Mouse (Mus musculus): ENCODE measurements around the gene AI854703. TPM values are rescaled to one million over a fixed set of nuclear protein-coding genes. Genes with fewer than 3 reads are reported as not detected.
A peak's percentile ranks its signal among the peaks of the same experiment; 100 is the strongest.

Gene AI854703
- total and polyA plus RNA-seq, 2 experiments from 2014 or later = 23.8 to 24.4 TPM

GRCm38 (mm10) chr6:48591871-48592270, 34.7 kb upstream of the AI854703 start:
- H3K36me3 ChIP-seq (ENCODE audit: insufficient read depth) = peaks cover 8% of the 10 kb centered on the region
- no peaks in the 10 kb centered on the region for H3K27me3 ChIP-seq (ENCODE audit: insufficient read depth, low read length)
- no peak for ATAC-seq
- no peak for DNase-seq
- H3K4me1 ChIP-seq (ENCODE audit: insufficient read depth) = 0 out of 2 replicates have a peak, but pooled peaks cover 3% of the 10 kb centered on the region
- no peak for TF ChIP-seq CTCF (IDR thresholded peaks at IDR 0.05; ENCODE audit: low read depth)
- no peak overlapping the region for H3K4me3 ChIP-seq (ENCODE audit: low read depth, low read length)
- 90% methylated on average over 6 of the region's 6 CpGs for WGBS
- H3K9me3 ChIP-seq (ENCODE audit: low read length) = peaks cover 3% of the 10 kb centered on the region; the same call in 1 of the 2 replicates
- H3K4me2 ChIP-seq (ENCODE audit: low read depth) = no peak overlapping the region
- H3K9ac ChIP-seq = no peak overlapping the region
- no peak overlapping the region for H3K27ac ChIP-seq (ENCODE audit: low read depth, low read length)

DNA sequence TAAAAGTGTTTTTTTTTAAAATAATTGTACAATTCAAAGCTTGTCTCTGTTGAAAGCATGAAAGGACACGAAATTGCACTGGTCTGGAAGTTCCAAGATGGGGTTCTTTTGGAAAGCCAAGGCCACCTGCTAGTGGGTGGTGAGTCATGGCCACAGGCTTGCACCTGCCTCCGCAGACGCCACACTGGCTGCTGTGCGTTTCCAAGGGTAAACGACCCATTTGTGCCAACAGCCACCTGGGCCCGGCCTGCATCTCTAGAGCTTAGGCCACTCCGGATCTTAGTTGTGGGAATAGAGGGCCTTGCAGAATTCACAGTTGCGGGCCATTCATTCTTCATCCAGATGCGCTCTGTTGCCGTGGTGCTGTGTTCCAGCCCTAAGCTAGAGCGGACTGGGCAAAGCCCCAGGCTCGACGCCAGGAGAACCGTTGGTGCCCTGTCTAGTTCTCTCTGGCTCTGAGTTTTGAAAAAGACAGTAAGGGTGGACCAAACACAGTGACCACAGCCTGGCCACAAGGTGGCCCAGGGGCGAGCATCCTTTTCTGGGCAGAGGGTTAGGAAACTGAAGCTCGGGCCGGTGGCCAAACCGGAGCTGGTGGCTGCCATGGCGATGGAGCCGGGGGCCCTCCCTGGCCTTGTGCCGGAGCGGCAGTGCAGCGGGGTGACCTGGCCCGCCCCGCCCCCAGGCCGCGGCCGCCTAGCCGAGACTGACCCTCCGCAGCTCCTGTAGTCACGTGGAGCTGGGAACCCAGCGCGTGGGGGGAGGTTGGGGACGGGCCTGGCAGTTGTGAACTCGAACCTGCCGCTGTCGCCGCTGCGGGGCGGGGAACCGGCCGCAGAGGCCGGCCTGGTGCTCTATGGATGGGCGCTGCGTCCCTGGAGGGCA, 33.2 kb upstream of the AI854703 start, which contains the start of the genes Repin1 and Gm44965:
Repin1 (plus strand) TSS at position 726 of the 885 bp plus-strand sequence.
Gm44965 (plus strand) TSS at position 784 of the 885 bp plus-strand sequence.
- Histone ChIP-seq H3K4me1 (ENCODE audit: insufficient read depth) (0 out of 2 replicates have a peak, but pooled peaks cover 3% of the 10 kb centered on the region), H3K4me3 (ENCODE audit: low read depth, low read length) (peak within 1 kb of the TSS; percentile 65), H3K4me2 (ENCODE audit: low read depth) (peak within 1 kb of the TSS; percentile 80), H3K9ac (peak within 1 kb of the TSS; percentile 90), H3K27ac (ENCODE audit: low read depth, low read length) (peak within 1 kb of the TSS; percentile 95), H3K36me3 (ENCODE audit: insufficient read depth) (peaks cover 21% of the 10 kb centered on the region), H3K9me3 (ENCODE audit: low read length) (peaks cover 12% of the 10 kb centered on the region; the same call in 1 of the 2 replicates), H3K27me3 (ENCODE audit: insufficient read depth, low read length) (no peaks in the 10 kb centered on the region)
- DNase-seq (peak; percentile 91), ATAC-seq (peak; percentile 91)
- TF ChIP-seq CTCF (IDR thresholded peaks at IDR 0.05; ENCODE audit: low read depth) = peak; percentile 49; the same call in 1 of the 2 replicates
- WGBS = 2% methylated on average over 45 of the region's 45 CpGs

- H3K36me3 ChIP-seq (ENCODE audit: insufficient read depth) = peaks cover 21% of the 10 kb centered on the region
- ATAC-seq = peak; percentile 79
- no peaks in the 10 kb centered on the region for H3K27me3 ChIP-seq (ENCODE audit: insufficient read depth, low read length)
- no peak for TF ChIP-seq CTCF (IDR thresholded peaks at IDR 0.05; ENCODE audit: low read depth)
- H3K4me3 ChIP-seq (ENCODE audit: low read depth, low read length) = peak overlapping the region; percentile 65
- H3K9me3 ChIP-seq (ENCODE audit: low read length) = peaks cover 12% of the 10 kb centered on the region; the same call in 1 of the 2 replicates
- 3% methylated on average over 30 of the region's 41 CpGs for WGBS
- DNase-seq = peak; percentile 87
- peak overlapping the region; percentile 90 for H3K9ac ChIP-seq
- H3K4me2 ChIP-seq (ENCODE audit: low read depth) = peak overlapping the region; percentile 80
- H3K4me1 ChIP-seq (ENCODE audit: insufficient read depth) = 0 out of 2 replicates have a peak, but pooled peaks cover 3% of the 10 kb centered on the region
- H3K27ac ChIP-seq (ENCODE audit: low read depth, low read length) = peak overlapping the region; percentile 95
Measured at GRCm38 (mm10) chr6:48594043-48594738, 32.4 kb upstream of the AI854703 start.

- Histone ChIP-seq H3K4me1 (ENCODE audit: insufficient read depth) (0 out of 2 replicates have a peak, but pooled peaks cover 3% of the 10 kb centered on the region), H3K9ac (no peak overlapping the region), H3K4me3 (ENCODE audit: low read depth, low read length) (no peak overlapping the region), H3K27me3 (ENCODE audit: insufficient read depth, low read length) (no peaks in the 10 kb centered on the region), H3K4me2 (ENCODE audit: low read depth) (peak overlapping the region; percentile 80; the same call in 1 of the 2 replicates), H3K27ac (ENCODE audit: low read depth, low read length) (no peak overlapping the region), H3K36me3 (ENCODE audit: insufficient read depth) (peaks cover 30% of the 10 kb centered on the region), H3K9me3 (ENCODE audit: low read length) (peaks cover 12% of the 10 kb centered on the region; the same call in 1 of the 2 replicates)
- WGBS = 50% methylated on average over 1 of the region's 1 CpGs
- DNase-seq (no peak), ATAC-seq (no peak)
- TF ChIP-seq CTCF (IDR thresholded peaks at IDR 0.05; ENCODE audit: low read depth) = no peak
Measured at GRCm38 (mm10) chr6:48595278-48595677, 31.3 kb upstream of the AI854703 start.

GRCm38 (mm10) chr6:48596545-48597232, 29.9 kb upstream of the AI854703 start:
- Histone ChIP-seq H3K9ac (no peak overlapping the region), H3K9me3 (ENCODE audit: low read length) (peaks cover 12% of the 10 kb centered on the region; the same call in 1 of the 2 replicates), H3K27ac (ENCODE audit: low read depth, low read length) (no peak overlapping the region), H3K36me3 (ENCODE audit: insufficient read depth) (peaks cover 30% of the 10 kb centered on the region), H3K27me3 (ENCODE audit: insufficient read depth, low read length) (no peaks in the 10 kb centered on the region), H3K4me3 (ENCODE audit: low read depth, low read length) (no peak overlapping the region), H3K4me2 (ENCODE audit: low read depth) (no peak overlapping the region), H3K4me1 (ENCODE audit: insufficient read depth) (0 out of 2 replicates have a peak, but pooled peaks cover 3% of the 10 kb centered on the region)
- DNase-seq = no peak
- TF ChIP-seq CTCF (IDR thresholded peaks at IDR 0.05; ENCODE audit: low read depth) = no peak
- no peak for ATAC-seq
- whole genome bisulfite sequencing = 97% methylated on average over 45 of the region's 45 CpGs

DNA sequence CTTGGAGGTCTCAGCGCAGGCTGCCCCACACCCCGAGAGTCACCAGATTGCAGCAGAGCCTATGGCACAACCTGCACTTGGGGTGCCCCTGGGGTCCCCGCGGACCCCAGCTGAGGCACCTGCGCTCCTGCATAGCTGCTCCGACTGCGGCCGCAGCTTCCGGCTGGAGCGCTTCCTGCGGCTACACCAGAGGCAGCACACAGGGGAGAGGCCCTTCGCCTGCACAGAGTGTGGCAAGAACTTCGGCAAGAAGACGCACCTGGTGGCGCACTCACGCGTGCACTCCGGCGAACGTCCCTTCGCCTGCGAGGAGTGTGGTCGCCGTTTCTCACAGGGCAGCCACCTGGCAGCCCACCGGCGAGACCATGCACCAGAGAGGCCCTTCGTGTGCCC, 29.3 kb upstream of the AI854703 start:
- ATAC-seq (no peak), DNase-seq (no peak)
- H3K4me1 ChIP-seq (ENCODE audit: insufficient read depth) = 0 out of 2 replicates have a peak, but pooled peaks cover 3% of the 10 kb centered on the region
- no peak for TF ChIP-seq CTCF (IDR thresholded peaks at IDR 0.05; ENCODE audit: low read depth)
- no peak overlapping the region for H3K4me3 ChIP-seq (ENCODE audit: low read depth, low read length)
- peaks cover 12% of the 10 kb centered on the region; the same call in 1 of the 2 replicates for H3K9me3 ChIP-seq (ENCODE audit: low read length)
- no peak overlapping the region for H3K27ac ChIP-seq (ENCODE audit: low read depth, low read length)
- no peak overlapping the region for H3K9ac ChIP-seq
- no peak overlapping the region for H3K4me2 ChIP-seq (ENCODE audit: low read depth)
- 96% methylated on average over 27 of the region's 27 CpGs for WGBS
- H3K27me3 ChIP-seq (ENCODE audit: insufficient read depth, low read length) = no peaks in the 10 kb centered on the region
- H3K36me3 ChIP-seq (ENCODE audit: insufficient read depth) = peaks cover 30% of the 10 kb centered on the region
